Mouse (Mus musculus) ES-E14 (cell line): Measurements from ENCODE around the gene Gabbr1.

Experiments
- CHD2 ChIP-seq: IDR thresholded peaks from 2 replicates; pipeline ENCODE4 v1.6.1; 2014; ENCODE audit warnings: mild to moderate bottlenecking, low read depth, low read length, inconsistent platforms
- HCFC1 ChIP-seq: IDR thresholded peaks from 2 replicates; pipeline ENCODE4 v1.6.1; 2012; ENCODE audit warnings: low read length, inconsistent platforms, borderline replicate concordance; ENCODE audit not compliant: insufficient read depth
- ZC3H11A ChIP-seq: IDR thresholded peaks from 2 replicates; pipeline ENCODE4 v1.6.1; 2012; ENCODE audit warnings: low read depth, mild to moderate bottlenecking, inconsistent platforms, low read length, borderline replicate concordance
- ZNF384 ChIP-seq: IDR thresholded peaks from 2 replicates; pipeline ENCODE4 v1.6.1; 2012; ENCODE audit warnings: low read depth, low read length, inconsistent platforms

DNA sequence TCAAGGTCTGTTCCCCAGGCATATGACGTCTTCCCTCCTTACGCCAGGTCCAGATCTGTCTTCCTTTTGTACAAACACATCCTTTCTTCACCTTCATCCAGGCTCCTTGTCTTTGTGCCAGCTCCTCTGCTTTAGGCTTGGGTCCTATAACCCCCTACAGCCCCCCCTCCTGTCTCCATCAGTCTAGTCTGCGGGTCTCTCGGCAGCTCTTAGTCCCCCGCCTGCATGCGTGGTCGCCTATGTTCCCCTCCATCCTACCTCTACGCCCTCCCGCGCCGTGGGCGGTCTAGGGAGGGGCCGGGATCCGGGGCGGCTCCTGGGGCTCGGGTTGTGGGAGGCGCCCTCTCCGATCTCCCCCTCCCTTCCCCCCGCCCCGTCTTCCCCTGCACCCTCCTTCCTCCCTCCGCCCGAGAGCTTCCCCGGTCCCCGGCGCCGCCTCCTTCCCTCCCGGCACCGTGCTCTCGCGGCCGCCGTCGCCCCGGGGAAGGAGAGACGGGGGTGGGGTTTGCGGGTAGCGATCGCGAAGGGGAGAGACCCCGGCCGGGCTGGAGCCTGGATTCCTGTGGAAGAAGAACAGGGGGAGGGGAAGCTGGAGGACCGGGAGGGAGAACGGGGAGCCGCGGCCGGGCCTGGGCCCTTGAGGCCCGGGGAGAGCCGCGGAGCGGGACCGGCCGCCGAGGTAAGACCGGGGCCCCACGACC is at the start of gene Gabbr1:
- no peak for TF ChIP-seq ZNF384
- no peak for TF ChIP-seq HCFC1
- no peak for TF ChIP-seq CHD2
- TF ChIP-seq ZC3H11A: no peak
